Mouse (Mus musculus) embryonic fibroblast, embryonic 13.5 days (primary cell): Measurements from ENCODE around the gene Pgk1. TPM values are rescaled to one million over a fixed set of nuclear protein-coding genes. Genes with fewer than 3 reads are reported as not detected.

Source experiments
- H3K27ac ChIP-seq: 2 replicates; pipeline ENCODE4 v1.5.1; 2012; ENCODE audit warnings: low read length, control low read depth, inconsistent platforms; ENCODE audit not compliant: insufficient read depth
- H3K4me1 ChIP-seq: 2 replicates; pipeline ENCODE4 v1.6.1; 2011; ENCODE audit warnings: low read length; ENCODE audit not compliant: control insufficient read depth, insufficient read depth
- H3K4me3 ChIP-seq: 2 replicates; pipeline ENCODE4 v1.5.1; 2011; ENCODE audit warnings: mild to moderate bottlenecking, control low read depth, low read length; ENCODE audit not compliant: insufficient read depth
- CTCF ChIP-seq: IDR thresholded peaks from 2 replicates; pipeline ENCODE4 v1.5.1; 2011; ENCODE audit warnings: mild to moderate bottlenecking, control low read depth, low read length, moderate library complexity, borderline replicate concordance; ENCODE audit not compliant: insufficient read depth
- POLR2A ChIP-seq: IDR thresholded peaks from 2 replicates; pipeline ENCODE4 v1.6.1; 2011; ENCODE audit warnings: low read depth, mild to moderate bottlenecking, control low read depth, low read length, moderate library complexity
- polyA plus RNA-seq: library from polyadenylated mRNA; stranded (reverse); fragments of >200 nt; gene quantifications from 2 replicates; pipeline ENCODE4 v1.2.4, GENCODE M21; 2011; ENCODE audit warnings: low read depth; ENCODE audit not compliant: missing spikeins, insufficient read length

The Pgk1 gene
- polyA plus RNA-seq, 1 experiment, result 464 TPM

DNA sequence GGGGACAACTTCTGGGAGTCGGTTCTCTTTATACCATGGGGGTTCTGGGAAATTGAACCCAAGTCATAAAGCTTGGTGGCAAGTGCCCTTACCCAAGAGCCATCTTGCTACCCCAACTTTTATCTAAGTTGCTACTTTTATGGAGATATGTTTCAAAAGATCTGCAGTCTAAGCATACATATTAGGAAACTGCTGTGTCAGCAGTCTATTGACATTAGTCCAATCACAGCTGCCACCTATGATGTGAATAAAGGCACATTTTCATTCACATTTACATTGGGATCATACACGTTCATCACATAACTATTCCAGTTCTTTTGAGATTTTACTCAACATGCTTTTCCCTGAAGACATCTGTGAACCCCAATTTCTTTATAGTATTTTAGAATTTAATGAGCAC is 22.2 kb downstream of the Pgk1 start:
- Histone ChIP-seq H3K27ac (no peak overlapping the region), H3K4me3 (no peak overlapping the region), H3K4me1 (no peaks in the 10 kb centered on the region)
- TF ChIP-seq CTCF (no peak), POLR2A (no peak)

DNA sequence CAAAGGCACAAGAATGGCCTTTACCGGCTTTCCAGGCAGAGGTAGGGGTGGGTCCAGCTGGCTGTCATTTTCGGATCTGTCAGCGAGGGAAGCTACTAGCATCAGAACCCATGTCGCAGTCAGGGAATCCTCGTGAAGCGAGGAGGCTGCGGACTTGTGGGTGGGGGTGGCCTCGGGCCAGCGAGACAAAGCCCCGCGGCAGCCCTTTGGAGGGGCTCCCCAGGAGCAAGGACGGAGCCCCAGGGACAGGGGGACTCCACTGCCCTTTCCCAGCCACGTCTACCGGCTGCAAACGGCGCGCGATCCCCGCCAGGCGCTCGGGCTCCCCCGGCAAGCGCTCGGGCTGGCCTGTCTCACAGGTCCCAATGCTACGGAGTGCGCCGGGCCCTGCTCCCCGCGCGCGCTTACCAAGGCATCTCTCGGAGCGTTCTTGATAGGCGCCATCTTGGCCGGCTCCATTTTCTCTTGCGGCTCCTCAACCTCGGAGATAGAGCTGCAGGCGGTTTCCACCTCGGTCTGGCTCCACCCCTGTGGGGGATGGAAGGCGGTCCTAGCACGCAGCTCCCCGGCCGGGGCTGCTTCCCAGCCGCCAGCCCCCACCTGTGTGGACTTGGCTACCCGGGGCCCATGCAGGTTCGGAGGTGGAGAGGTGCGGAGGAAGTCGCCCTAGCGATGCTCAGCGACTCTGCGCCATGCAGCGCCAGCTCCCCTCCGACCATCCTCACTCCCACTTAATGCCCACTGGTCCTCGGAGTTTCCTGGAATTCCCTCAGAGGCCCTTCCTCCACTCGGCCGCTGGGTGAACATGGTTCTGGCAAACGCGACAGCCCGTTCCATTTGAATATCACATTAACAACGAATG is 32.5 kb downstream of the Pgk1 start:
- Histone ChIP-seq H3K4me3 (peak overlapping the region; percentile 70), H3K27ac (peak overlapping the region; percentile 45; the same call in 1 of the 2 replicates), H3K4me1 (no peaks in the 10 kb centered on the region)
- TF ChIP-seq CTCF, result no peak
- peak; percentile 55 for TF ChIP-seq POLR2A

DNA sequence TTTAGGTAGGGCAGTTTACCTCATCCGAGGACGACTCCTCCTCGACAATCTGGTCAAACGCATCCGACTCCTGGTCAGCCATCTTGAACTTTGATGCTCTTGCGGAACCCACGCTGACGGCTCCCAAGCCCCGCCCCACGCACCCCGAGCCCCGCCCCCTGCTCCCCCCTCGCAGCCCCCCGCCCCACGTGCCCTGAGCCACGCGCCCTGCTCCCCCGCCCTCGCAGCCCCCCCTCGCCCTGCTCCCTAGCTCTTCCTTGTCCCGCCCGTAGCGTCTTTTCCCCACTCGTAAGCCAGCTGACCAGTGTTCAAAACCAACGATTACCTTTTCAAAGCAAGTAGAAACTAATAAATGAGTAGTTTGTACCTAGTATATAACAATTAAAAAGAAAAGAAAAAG is 34.2 kb downstream of the Pgk1 start, which contains the start of gene Taf9b:
Gene Taf9b (minus strand): TSS at position 101 of the 400 bp plus-strand sequence.
- Histone ChIP-seq H3K4me1 (no peaks in the 10 kb centered on the region), H3K4me3 (peak within 1 kb of the TSS; percentile 70; the same call in 1 of the 2 replicates), H3K27ac (no peak within 1 kb of the TSS)
- TF ChIP-seq POLR2A, result no peak
- no peak for TF ChIP-seq CTCF

Other genes starting within 250 kb of the Pgk1 start
- gene Magt1, start 175.2 kb upstream of the Pgk1 start, polyA plus RNA-seq, result 89.4 and 89.8 TPM in 2 replicates
- gene Cox7b, start 171.4 kb upstream of the Pgk1 start, polyA plus RNA-seq, result 664 and 683 TPM in 2 replicates
- gene Atp7a, start 159.8 kb upstream of the Pgk1 start, polyA plus RNA-seq, result 25.2 and 26.7 TPM in 2 replicates
- gene Tlr13, start 43.9 kb upstream of the Pgk1 start, polyA plus RNA-seq, result 0.62 and 0.63 TPM in 2 replicates
- 7.1 and 8.1 TPM in 2 replicates for gene Taf9b, start 34.1 kb downstream of the Pgk1 start, polyA plus RNA-seq
- gene Fnd3c2, start 68.3 kb downstream of the Pgk1 start, polyA plus RNA-seq, result not detected in 2 replicates